Mouse (Mus musculus) midbrain, embryonic 11.5 days (tissue): ENCODE measurements around the gene Cir1. TPM values are rescaled to one million over a fixed set of nuclear protein-coding genes. Genes with fewer than 3 reads are reported as not detected.

Source experiments
- ATAC-seq: fragments of 200-750 bp; cut with Nextera tagmentation; 2 replicates; pipeline ENCODE4 v1.8.0; 2017; ENCODE audit warnings: moderate TSS enrichment, moderate library complexity; ENCODE audit not compliant: low FRiP score
- DNase-seq: peaks from one replicate; pipeline ENCODE4 v3.0.0; 2015; ENCODE audit warnings: low spot score; ENCODE audit errors: missing footprints
- H3K27ac ChIP-seq: fragments of 300-500 bp; sonication (generic); 2 replicates; pipeline ENCODE4 v1.5.1; 2014; ENCODE audit warnings: low read depth, low read length
- H3K27me3 ChIP-seq: fragments of 300-500 bp; sonication (generic); 2 replicates; pipeline ENCODE4 v1.6.1; 2014; ENCODE audit warnings: mild to moderate bottlenecking, low read length, moderate library complexity, mixed read lengths; ENCODE audit not compliant: control insufficient read depth, insufficient read depth
- H3K36me3 ChIP-seq: fragments of 300-500 bp; sonication (generic); 2 replicates; pipeline ENCODE4 v1.6.1; 2014; ENCODE audit warnings: mild to moderate bottlenecking, low read length, moderate library complexity, mixed read lengths; ENCODE audit not compliant: control insufficient read depth, insufficient read depth
- H3K4me1 ChIP-seq: fragments of 300-500 bp; sonication (generic); 2 replicates; pipeline ENCODE4 v1.6.1; 2014; ENCODE audit warnings: low read length; ENCODE audit not compliant: control insufficient read depth, insufficient read depth
- H3K4me2 ChIP-seq: fragments of 300-500 bp; sonication (generic); 2 replicates; pipeline ENCODE4 v1.6.1; 2014; ENCODE audit warnings: mild to moderate bottlenecking, moderate library complexity
- H3K4me3 ChIP-seq: fragments of 300-500 bp; sonication (generic); 2 replicates; pipeline ENCODE4 v1.5.1; 2014; ENCODE audit warnings: low read depth, low read length
- H3K9ac ChIP-seq: fragments of 300-500 bp; sonication (generic); 2 replicates; pipeline ENCODE4 v1.6.1; 2014; ENCODE audit warnings: low read length
- H3K9me3 ChIP-seq: fragments of 300-500 bp; sonication (generic); 2 replicates; pipeline ENCODE4 v1.6.1; 2016; ENCODE audit warnings: low read length; ENCODE audit not compliant: control insufficient read depth
- WGBS: fragments of 180-500 bp; shearing (Covaris S2); extraction: QIAGEN DNeasy Blood & Tissue Kit; methylation state at CpG from one replicate; pipeline ENCODE4 v1.1.7; 2014; 5-methylcytosine and 5-hydroxymethylcytosine counted together
- polyA plus RNA-seq: library from polyadenylated mRNA; unstranded; fragments of >200 nt; fragmentation: Nextera tagmentation; extraction: Ambion mirVana; gene quantifications from 2 replicates; pipeline ENCODE4 v1.2.1, GENCODE M21; 2014

The Cir1 gene
- polyA plus RNA-seq, 1 experiment from 2014 or later = 21.4 TPM

DNA sequence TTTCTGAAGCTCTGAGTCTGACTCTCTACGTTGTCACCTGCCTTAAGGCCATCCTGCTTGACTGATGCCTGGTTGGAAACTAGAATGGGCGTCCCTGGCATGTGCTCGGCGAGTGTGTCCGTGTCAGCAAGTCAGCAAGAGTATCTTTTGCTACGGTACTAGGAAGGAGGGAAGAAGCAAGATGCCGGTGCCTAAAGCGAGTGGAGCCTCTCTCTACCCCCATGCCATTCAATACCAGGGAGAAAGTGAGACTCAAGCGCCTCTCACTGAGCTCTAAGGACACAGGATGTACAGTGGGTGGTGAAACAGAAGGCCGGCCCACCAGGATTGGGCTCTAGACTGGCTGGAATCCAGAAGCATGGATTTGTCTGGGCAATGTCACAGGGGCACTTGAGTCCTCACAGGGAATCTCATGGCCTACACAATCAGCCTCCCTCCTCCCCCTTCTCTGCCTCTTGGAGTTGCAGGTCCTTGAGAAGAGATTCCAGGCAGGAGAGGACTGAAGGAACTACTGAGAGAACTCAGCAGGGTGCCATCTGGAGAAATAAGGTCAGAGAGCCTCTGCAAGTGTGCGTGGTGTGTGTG lies 47.8 kb downstream of the Cir1 start:
- no peak for ATAC-seq
- H3K4me3 ChIP-seq = no peak overlapping the region
- H3K9ac ChIP-seq = no peak overlapping the region
- peak overlapping the region; percentile 53 for H3K4me2 ChIP-seq
- DNase-seq = peak; percentile 91
- no peaks in the 10 kb centered on the region for H3K36me3 ChIP-seq
- peaks cover 8% of the 10 kb centered on the region for H3K4me1 ChIP-seq
- H3K9me3 ChIP-seq = peaks cover 2% of the 10 kb centered on the region; the same call in 1 of the 2 replicates
- peaks cover 76% of the 10 kb centered on the region for H3K27me3 ChIP-seq
- no peak overlapping the region for H3K27ac ChIP-seq
- WGBS = 7% methylated on average over 11 of the region's 11 CpGs

DNA sequence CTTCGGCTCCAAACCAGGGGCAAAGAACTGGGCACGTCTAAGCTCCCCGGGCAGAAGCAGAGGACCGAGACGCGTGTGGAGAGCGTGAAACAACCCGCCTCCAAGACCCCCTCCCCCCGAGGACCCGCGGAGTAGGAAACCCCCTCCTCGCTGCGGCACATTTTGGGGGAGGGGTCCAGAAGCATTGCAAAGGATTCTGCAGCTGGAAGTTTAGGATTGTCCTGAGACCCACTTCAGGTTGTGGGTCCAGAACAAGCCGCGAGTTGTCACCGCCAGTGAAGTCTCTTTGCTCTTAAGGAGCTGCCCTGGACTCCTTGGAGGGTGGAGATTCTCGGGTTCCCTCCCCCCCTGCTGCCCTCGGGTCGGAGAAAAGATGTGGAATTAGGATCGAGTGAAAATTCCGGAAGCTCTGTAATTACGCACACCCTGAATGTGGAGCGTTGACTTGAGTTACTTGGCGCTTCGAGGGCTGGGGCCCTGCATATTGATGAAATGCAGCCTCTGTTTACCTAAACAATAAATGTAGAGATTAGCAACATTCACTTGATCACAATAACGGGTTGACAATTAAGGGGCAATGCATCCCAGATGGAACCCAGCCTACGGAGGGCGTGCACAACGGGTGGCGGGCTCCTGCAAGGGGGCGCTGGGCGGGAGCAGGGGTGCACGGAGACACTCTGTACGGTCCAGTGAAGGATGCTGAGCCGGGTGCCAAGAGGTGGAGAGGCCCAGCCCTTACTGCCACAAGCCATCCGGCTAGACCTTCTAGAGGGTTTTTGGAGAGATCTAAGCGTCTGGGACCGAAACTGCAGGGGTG lies 48.5 kb downstream of the Cir1 start:
- 1% methylated on average over 38 of the region's 38 CpGs for WGBS
- no peaks in the 10 kb centered on the region for H3K36me3 ChIP-seq
- peaks cover 69% of the 10 kb centered on the region for H3K27me3 ChIP-seq
- no peak overlapping the region for H3K27ac ChIP-seq
- peak overlapping the region; percentile 53 for H3K4me2 ChIP-seq
- H3K9me3 ChIP-seq = peaks cover 2% of the 10 kb centered on the region; the same call in 1 of the 2 replicates
- ATAC-seq (no peak), DNase-seq (peak; percentile 96)
- H3K4me1 ChIP-seq = peaks cover 8% of the 10 kb centered on the region
- peak overlapping the region; percentile 24 for H3K4me3 ChIP-seq
- peak overlapping the region; percentile 36 for H3K9ac ChIP-seq

DNA sequence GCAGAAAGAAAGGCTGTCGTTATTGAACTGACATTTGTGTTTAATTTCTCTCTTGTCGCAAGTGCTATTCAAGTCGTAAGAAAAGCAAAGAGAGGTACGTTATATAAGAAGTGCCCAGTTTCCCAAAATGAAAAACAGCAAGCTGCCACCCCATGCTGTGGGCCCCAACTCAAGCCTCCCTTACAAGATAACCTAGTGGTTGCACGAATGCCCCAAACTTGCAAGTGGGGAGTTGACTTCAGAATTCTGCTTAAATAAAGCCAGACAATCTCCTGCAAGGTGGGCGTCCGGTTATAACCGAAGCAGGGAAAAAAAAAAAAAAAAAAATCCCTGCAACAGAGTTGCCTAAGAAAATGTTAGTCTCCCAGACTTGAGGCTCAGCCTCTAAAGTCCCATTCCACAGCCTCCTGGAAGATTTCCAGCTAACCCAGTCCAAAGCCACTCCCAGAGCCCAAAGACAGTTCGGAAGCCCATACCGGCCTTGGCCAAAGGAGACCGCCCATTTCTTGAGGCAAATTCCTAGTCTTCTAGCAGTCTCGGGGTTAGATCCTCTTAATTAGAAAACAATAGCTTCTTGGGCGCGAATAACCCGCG lies 49.2 kb downstream of the Cir1 start:
- H3K36me3 ChIP-seq = no peaks in the 10 kb centered on the region
- peak overlapping the region; percentile 36 for H3K9ac ChIP-seq
- H3K4me1 ChIP-seq = peaks cover 8% of the 10 kb centered on the region
- H3K4me2 ChIP-seq = peak overlapping the region; percentile 53
- peaks cover 2% of the 10 kb centered on the region; the same call in 1 of the 2 replicates for H3K9me3 ChIP-seq
- H3K27me3 ChIP-seq = peaks cover 62% of the 10 kb centered on the region
- no peak overlapping the region for H3K27ac ChIP-seq
- H3K4me3 ChIP-seq = peak overlapping the region; percentile 24
- DNase-seq (peak; percentile 93), ATAC-seq (no peak)
- WGBS = 3% methylated on average over 16 of the region's 16 CpGs

DNA sequence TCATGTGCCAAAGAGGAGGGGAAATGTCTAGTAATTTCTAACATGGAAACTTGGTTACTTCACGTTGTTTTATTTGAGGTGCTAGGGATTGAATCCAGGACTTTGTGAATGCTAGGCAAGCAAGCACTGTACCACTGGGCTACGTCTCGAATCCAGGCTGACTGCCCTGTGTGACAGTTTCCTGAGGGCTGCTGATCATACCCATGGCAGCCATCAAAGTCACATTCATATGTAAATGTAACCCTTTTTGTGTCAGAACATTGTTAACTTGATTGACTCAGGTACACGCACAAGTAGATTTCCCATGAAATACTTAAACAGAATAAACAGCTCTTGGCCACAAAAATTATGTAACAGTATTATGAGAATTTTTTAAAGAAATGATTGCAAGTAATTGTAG lies 63.8 kb downstream of the Cir1 start:
- no peaks in the 10 kb centered on the region for H3K27me3 ChIP-seq
- ATAC-seq (no peak), DNase-seq (no peak)
- H3K9ac ChIP-seq = no peak overlapping the region
- no peaks in the 10 kb centered on the region for H3K9me3 ChIP-seq
- no peaks in the 10 kb centered on the region for H3K4me1 ChIP-seq
- no peaks in the 10 kb centered on the region for H3K36me3 ChIP-seq
- WGBS = 61% methylated on average over 4 of the region's 4 CpGs
- H3K27ac ChIP-seq = no peak overlapping the region
- no peak overlapping the region for H3K4me2 ChIP-seq
- no peak overlapping the region for H3K4me3 ChIP-seq

DNA sequence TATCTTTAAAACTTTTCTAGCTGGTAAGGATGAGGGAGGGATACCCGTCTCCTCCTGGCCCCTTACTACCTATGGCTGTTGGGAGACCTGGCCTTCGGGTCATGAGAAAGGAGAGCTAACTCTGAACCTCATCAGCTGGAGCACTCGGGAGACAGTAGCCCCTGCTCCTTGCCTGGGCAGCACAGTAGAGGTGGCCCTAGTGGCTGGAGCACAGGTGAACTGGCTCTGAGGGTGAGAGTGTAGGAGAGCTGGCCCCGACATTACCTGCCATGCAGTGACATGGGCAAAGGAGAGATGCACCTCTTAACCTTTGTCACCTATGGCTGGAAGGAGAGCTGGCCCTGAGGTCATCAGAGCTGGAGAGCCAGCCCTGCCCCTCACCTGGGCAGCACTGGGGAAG lies 71.2 kb downstream of the Cir1 start:
- no peak overlapping the region for H3K27ac ChIP-seq
- no peaks in the 10 kb centered on the region for H3K4me1 ChIP-seq
- H3K36me3 ChIP-seq = no peaks in the 10 kb centered on the region
- ATAC-seq (no peak), DNase-seq (no peak)
- H3K27me3 ChIP-seq = no peaks in the 10 kb centered on the region
- no peak overlapping the region for H3K4me2 ChIP-seq
- no peaks in the 10 kb centered on the region for H3K9me3 ChIP-seq
- no peak overlapping the region for H3K4me3 ChIP-seq
- WGBS = 83% methylated on average over 4 of the region's 4 CpGs
- no peak overlapping the region for H3K9ac ChIP-seq

Other genes with a start within 250 kb of the Cir1 start
- gene Ola1, start 93.8 kb downstream of the Cir1 start, polyA plus RNA-seq = 99.2 and 101 TPM in 2 replicates
- 2.8 and 3.3 TPM in 2 replicates for gene Sp9, start 40.8 kb downstream of the Cir1 start, polyA plus RNA-seq
- gene Scrn3, start 100 bp downstream of the Cir1 start, polyA plus RNA-seq = 10.7 and 11.7 TPM in 2 replicates
- 3.0 and 4.3 TPM in 2 replicates for gene Gpr155, start 73.9 kb upstream of the Cir1 start, polyA plus RNA-seq
- 8.2 and 8.3 TPM in 2 replicates for gene Wipf1, start 217.0 kb upstream of the Cir1 start, polyA plus RNA-seq